Mouse (Mus musculus): ENCODE data around the gene Dcaf11. TPM values are rescaled to one million over a fixed set of nuclear protein-coding genes. Genes with fewer than 3 reads are reported as not detected.
A peak's percentile ranks its signal among the peaks of the same experiment; 100 is the strongest.

Gene Dcaf11
- total RNA-seq, 2 experiments from 2014 or later, result 147 to 152 TPM

DNA sequence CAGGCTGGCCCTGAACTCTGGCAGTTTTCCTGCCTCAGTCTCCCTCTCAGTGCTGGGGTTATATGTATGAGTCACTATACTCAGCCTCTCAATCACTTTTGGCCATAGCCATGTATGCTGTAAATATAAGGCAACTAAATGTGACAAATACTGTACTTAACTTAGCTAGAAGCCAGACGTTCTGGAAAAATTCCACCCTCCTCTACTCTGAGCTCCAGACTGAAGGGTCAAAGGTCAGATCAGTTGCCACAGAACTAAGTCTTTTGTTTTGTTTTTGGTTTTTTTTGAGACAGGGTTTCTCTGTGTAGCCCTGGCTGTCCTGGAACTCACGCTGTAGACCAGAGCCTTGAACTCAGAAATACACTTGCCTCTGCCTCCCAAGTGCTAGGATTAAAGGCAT is 56.1 kb downstream of the Dcaf11 start:
- DNase-seq, result no peak

DNA sequence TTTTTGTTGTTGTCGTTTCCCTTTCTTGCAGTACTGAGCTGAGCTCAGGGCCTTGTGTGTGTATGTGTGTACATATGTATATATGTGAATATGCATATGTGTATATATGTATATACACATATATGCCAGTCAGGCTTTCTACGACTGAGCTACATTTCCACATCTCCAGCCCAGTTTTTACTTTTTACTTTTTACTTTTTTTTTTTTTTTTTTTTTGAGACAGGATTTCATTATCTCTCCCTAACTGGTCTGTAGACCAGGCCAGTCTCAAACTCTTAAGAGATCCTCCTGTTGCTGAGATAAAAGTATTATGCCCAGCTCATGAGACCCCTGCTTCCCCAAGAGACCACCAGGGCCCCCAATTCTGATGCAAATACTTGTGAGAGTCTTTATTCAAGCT is 57.0 kb downstream of the Dcaf11 start:
- DNase-seq, result no peak

DNA sequence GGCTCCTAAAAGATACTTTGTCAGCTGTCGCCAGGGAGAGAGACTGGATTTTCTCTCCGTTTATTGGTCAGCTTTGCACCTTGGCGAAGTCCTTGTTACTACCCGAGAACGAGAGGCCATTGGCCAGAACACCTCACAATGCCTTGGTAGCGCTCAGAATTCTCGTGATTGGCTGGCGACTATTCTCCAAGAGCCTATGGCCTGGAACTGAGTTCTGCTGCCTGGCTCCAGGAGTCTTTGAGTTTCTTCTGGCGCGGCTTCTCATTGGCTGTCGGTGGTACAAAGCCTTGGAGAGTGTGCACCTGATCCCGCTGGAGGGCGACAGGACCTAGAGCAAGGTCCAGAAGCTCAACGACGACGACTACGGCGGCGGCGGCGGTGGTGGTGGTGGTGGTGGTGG is 58.0 kb downstream of the Dcaf11 start, which contains the start of gene Rec8:
Rec8 (plus strand) TSS at position 216 of the 400 bp plus-strand sequence.
- DNase-seq, result peak in 1 of 2 experiments; percentile 18

DNA sequence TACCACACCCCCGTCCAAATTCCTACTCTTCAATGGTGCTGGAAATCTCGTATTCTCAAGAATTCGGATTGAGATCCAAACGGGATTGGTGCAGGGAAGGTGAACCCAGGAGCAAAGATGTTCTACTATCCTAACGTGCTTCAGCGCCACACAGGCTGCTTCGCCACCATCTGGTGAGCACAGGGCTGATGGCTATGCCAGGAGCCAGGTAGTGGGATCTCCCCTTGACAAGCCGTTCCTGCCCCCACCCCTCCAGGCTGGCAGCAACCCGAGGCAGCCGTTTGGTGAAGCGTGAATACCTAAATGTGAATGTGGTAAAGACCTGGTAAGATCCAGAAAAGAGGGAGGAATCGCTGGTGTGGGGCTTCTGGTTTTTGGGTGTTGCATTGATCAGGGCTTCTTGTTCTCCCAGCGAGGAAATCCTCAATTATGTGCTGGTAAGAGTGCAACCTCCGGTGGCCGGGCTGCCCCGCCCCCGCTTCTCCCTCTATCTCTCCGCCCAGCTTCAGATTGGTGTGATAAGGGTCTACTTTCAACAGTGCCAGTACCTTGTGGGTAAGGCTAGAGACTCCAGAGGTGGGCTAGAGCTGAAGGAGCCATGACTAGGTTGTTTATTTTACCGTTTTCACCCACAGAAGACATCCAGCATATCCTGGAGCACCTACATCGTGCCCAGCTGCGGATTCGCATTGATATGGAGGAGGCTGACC is 58.8 kb downstream of the Dcaf11 start:
- DNase-seq, result no peak

Other genes starting within 250 kb of the Dcaf11 start
- gene Dhrs4, start 81.2 kb upstream of the Dcaf11 start, total RNA-seq (2021), result 100 to 1,000 TPM; 127 to 134 TPM
- 1 to 10 TPM; 2.5 to 3.4 TPM for gene Carmil3, start 69.4 kb upstream of the Dcaf11 start, total RNA-seq (2021)
- gene Cpne6, start 49.6 kb upstream of the Dcaf11 start, total RNA-seq (2021), result not detected
- not detected for gene Nrl, start 35.0 kb upstream of the Dcaf11 start, total RNA-seq (2021)
- 1 to 10 TPM; 8.3 to 9.4 TPM for gene Pck2, start 19.7 kb upstream of the Dcaf11 start, total RNA-seq (2021)
- not detected for gene A730061H03Rik, start 400 bp downstream of the Dcaf11 start, total RNA-seq (2021)
- gene Fitm1, start 15.6 kb downstream of the Dcaf11 start, total RNA-seq (2021), result 100 to 1,000 TPM; 172 to 176 TPM
- 100 to 1,000 TPM; 276 to 319 TPM for gene Psme1, start 18.1 kb downstream of the Dcaf11 start, total RNA-seq (2021)
- 10 to 100 TPM; 66.8 to 70.0 TPM for gene Emc9, start 25.3 kb downstream of the Dcaf11 start, total RNA-seq (2021)
- 100 to 1,000 TPM; 142 to 145 TPM for gene Psme2, start 31.1 kb downstream of the Dcaf11 start, total RNA-seq (2021)
- gene Rnf31, start 31.7 kb downstream of the Dcaf11 start, total RNA-seq (2021), result 10 to 100 TPM; 25.4 to 29.9 TPM
- 10 to 100 TPM in 1 of 2 experiments, 1 to 10 TPM in 1; 8.9 to 11.0 TPM for gene Irf9, start 43.6 kb downstream of the Dcaf11 start, total RNA-seq (2021)
- gene Rec8, start 58.0 kb downstream of the Dcaf11 start, total RNA-seq (2021), result under 1 TPM; 0.22 to 0.62 TPM
- 10 to 100 TPM; 51.3 to 64.8 TPM for gene Ipo4, start 76.0 kb downstream of the Dcaf11 start, total RNA-seq (2021)
- gene Gm49378, start 77.9 kb downstream of the Dcaf11 start, total RNA-seq (2021), result 1 to 10 TPM; 1.4 to 2.3 TPM
- 10 to 100 TPM; 39.7 to 42.3 TPM for gene Tm9sf1, start 83.8 kb downstream of the Dcaf11 start, total RNA-seq (2021)
- gene Tssk4, start 90.2 kb downstream of the Dcaf11 start, total RNA-seq (2021), result under 1 TPM; 0.42 to 0.54 TPM
- 10 to 100 TPM; 47.1 to 58.8 TPM for gene Mdp1, start 100.5 kb downstream of the Dcaf11 start, total RNA-seq (2021)
- 10 to 100 TPM in 1 of 2 experiments, 1 to 10 TPM in 1; 8.7 to 10.8 TPM for gene Gmpr2, start 111.9 kb downstream of the Dcaf11 start, total RNA-seq (2021)
- gene Nedd8, start 112.1 kb downstream of the Dcaf11 start, total RNA-seq (2021), result 100 to 1,000 TPM; 250 to 257 TPM
- gene Tinf2, start 121.8 kb downstream of the Dcaf11 start, total RNA-seq (2021), result 10 to 100 TPM; 10.1 to 12.1 TPM
- under 1 TPM; 0.25 to 0.44 TPM for gene Tgm1, start 153.9 kb downstream of the Dcaf11 start, total RNA-seq (2021)
- gene Rabggta, start 162.3 kb downstream of the Dcaf11 start, total RNA-seq (2021), result 10 to 100 TPM; 14.8 to 15.8 TPM
- 10 to 100 TPM; 39.8 to 42.6 TPM for gene Dhrs1, start 185.7 kb downstream of the Dcaf11 start, total RNA-seq (2021)
- gene Nop9, start 185.7 kb downstream of the Dcaf11 start, total RNA-seq (2021), result 10 to 100 TPM in 1 of 2 experiments, 1 to 10 TPM in 1; 7.7 to 11.9 TPM
- gene Cideb, start 198.5 kb downstream of the Dcaf11 start, total RNA-seq (2021), result 1 to 10 TPM; 2.0 TPM
- gene Ltb4r2, start 201.4 kb downstream of the Dcaf11 start, total RNA-seq (2021), result under 1 TPM; 0.21 to 0.25 TPM
- gene Ltb4r1, start 206.0 kb downstream of the Dcaf11 start, total RNA-seq (2021), result under 1 TPM; 0.25 to 0.41 TPM
- gene Adcy4, start 224.1 kb downstream of the Dcaf11 start, total RNA-seq (2021), result 10 to 100 TPM; 15.7 to 17.3 TPM
- 1 to 10 TPM; 1.6 to 2.9 TPM for gene Ripk3, start 228.9 kb downstream of the Dcaf11 start, total RNA-seq (2021)

Measured in heart, adult 18-20 months (tissue).